Mouse (Mus musculus) myocyte (in vitro differentiated cells): ENCODE data around the gene Ythdf1.

Source experiments
- MAX ChIP-seq: IDR thresholded peaks from one replicate; pipeline ENCODE4 v1.6.1; 2011; ENCODE audit warnings: low read depth, mild to moderate bottlenecking, control low read depth
- MYOD1 ChIP-seq, 3 experiments: IDR thresholded peaks; one replicate each; pipeline ENCODE4 v1.6.1; 2011; ENCODE audit warnings: control low read depth in 2 of 3, low read depth in 2 of 3, mild to moderate bottlenecking in 2 of 3, moderate library complexity in 1 of 3; ENCODE audit not compliant: insufficient read length in 2 of 3, control insufficient read depth in 1 of 3
- POLR2A ChIP-seq: IDR thresholded peaks from one replicate; pipeline ENCODE4 v1.6.1; 2011; ENCODE audit warnings: low read depth, mild to moderate bottlenecking, control low read depth, moderate library complexity; ENCODE audit not compliant: insufficient read length
- USF1 ChIP-seq: IDR thresholded peaks from one replicate; pipeline ENCODE4 v1.6.1; 2011; ENCODE audit warnings: low read depth, mild to moderate bottlenecking, control low read depth, moderate library complexity

DNA sequence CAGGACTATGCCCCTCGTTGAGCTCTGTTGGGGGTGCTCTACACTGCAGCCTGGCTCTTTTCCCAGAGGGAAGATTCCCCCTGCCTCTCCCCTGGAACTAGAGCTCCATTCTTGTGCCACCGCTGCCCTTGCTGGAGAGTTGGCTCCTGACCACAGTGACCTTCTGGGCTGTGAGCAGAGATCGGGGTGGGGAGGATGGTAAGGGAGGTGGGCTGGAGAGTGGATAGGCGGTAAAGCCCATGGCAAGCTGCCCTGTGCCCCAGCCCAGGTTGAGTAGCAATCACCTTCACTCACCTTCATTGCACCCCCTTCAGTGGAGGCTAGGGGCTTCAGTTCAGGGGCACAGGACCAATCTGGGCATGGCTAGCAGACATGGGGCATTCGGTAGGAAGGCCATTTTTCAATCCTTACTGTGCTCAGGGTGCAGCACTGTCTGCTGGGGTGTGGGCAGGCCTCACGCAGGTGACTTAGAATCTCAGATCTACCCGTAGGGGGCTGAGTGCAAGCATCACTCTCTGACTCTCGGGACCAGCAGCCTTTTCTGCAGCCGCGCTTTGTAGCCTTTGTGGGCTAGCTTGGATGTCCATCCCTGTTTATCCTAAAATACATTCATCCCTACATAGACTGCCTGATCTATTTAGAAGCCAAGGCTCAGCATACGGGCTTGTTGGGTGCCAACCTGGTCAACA is 24.8 kb downstream of the Ythdf1 start:
- TF ChIP-seq POLR2A (no peak), MYOD1 (IDR thresholded peaks at IDR 0.05; ENCODE audit: control insufficient read depth in 1 of 3, insufficient read length in 2 of 3, low read depth in 2 of 3) (no peak), USF1 (no peak), MAX (no peak)
